Mouse (Mus musculus): ENCODE data around the gene Tmod1. TPM values are rescaled to one million over a fixed set of nuclear protein-coding genes. Genes with fewer than 3 reads are reported as not detected.

The Tmod1 gene
- polyA plus RNA-seq, 1 experiment from 2014 or later, result 4.7 TPM

GRCm38 (mm10) chr4:46116544-46117175, 77.9 kb downstream of the Tmod1 start:
- H3K27ac ChIP-seq (ENCODE audit: low read depth, low read length), result no peak overlapping the region
- no peak overlapping the region for H3K4me2 ChIP-seq (replicated peaks; ENCODE audit: low read depth)
- 84% methylated on average over 10 of the region's 10 CpGs for WGBS
- H3K4me3 ChIP-seq (ENCODE audit: low read depth, low read length), result no peak overlapping the region
- no peak for TF ChIP-seq CTCF (IDR thresholded peaks at IDR 0.05; ENCODE audit: low read depth)
- H3K4me1 ChIP-seq (replicated peaks; ENCODE audit: control insufficient read depth, insufficient read depth, low read length), result no peaks in the 10 kb centered on the region
- ATAC-seq, result no peak
- H3K9ac ChIP-seq (ENCODE audit: low read depth, low read length), result no peak overlapping the region
- H3K27me3 ChIP-seq (replicated peaks; ENCODE audit: control insufficient read depth, insufficient read depth, low read length), result no peaks in the 10 kb centered on the region
- H3K9me3 ChIP-seq (ENCODE audit: control insufficient read depth), result no peaks in the 10 kb centered on the region
- peaks cover 67% of the 10 kb centered on the region for H3K36me3 ChIP-seq (ENCODE audit: control insufficient read depth, insufficient read depth)

- H3K36me3 ChIP-seq (ENCODE audit: control insufficient read depth, insufficient read depth), result peaks cover 67% of the 10 kb centered on the region
- H3K4me1 ChIP-seq (replicated peaks; ENCODE audit: control insufficient read depth, insufficient read depth, low read length), result no peaks in the 10 kb centered on the region
- H3K9me3 ChIP-seq (ENCODE audit: control insufficient read depth), result no peaks in the 10 kb centered on the region
- WGBS, result 92% methylated on average over 4 of the region's 4 CpGs
- no peak for ATAC-seq
- no peak overlapping the region for H3K4me3 ChIP-seq (ENCODE audit: low read depth, low read length)
- no peak overlapping the region for H3K27ac ChIP-seq (ENCODE audit: low read depth, low read length)
- H3K27me3 ChIP-seq (replicated peaks; ENCODE audit: control insufficient read depth, insufficient read depth, low read length), result no peaks in the 10 kb centered on the region
- TF ChIP-seq CTCF (IDR thresholded peaks at IDR 0.05; ENCODE audit: low read depth), result no peak
- H3K9ac ChIP-seq (ENCODE audit: low read depth, low read length), result no peak overlapping the region
- H3K4me2 ChIP-seq (replicated peaks; ENCODE audit: low read depth), result no peak overlapping the region
Measured at GRCm38 (mm10) chr4:46117536-46117935, 78.8 kb downstream of the Tmod1 start.

DNA sequence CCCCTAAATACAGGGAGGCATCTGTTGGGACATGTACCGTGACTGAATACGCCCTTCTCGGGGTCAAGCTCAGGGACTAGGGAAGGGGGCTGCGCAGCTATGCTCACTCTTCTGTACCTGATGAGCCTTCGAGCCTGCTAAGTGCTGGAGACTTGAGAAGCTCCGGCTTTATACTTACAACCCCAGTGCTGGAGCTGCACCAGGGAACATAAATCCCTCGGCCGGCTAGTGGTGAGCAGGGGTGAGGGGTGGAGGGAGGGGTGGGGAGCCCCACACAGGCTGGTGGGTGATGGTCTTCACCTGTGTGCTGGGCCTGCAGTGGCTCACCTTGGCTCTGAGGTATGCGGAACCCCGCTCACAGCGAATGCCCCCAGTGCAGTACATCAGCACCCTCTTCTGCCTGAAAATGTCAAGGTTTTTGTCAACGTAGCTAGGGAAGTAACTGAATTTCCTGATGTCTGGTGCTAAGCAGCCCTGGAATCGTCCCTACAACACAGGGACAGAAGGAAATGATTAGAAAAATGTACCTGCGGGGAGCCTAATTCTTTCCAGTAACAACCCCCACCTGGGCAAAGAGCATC, 80.9 kb downstream of the Tmod1 start:
- H3K9ac ChIP-seq (ENCODE audit: low read depth, low read length), result no peak overlapping the region
- H3K9me3 ChIP-seq (ENCODE audit: control insufficient read depth), result no peaks in the 10 kb centered on the region
- WGBS, result 94% methylated on average over 14 of the region's 14 CpGs
- peak; percentile 5; the same call in 1 of the 2 replicates for TF ChIP-seq CTCF (IDR thresholded peaks at IDR 0.05; ENCODE audit: low read depth)
- no peak overlapping the region for H3K4me3 ChIP-seq (ENCODE audit: low read depth, low read length)
- no peak overlapping the region for H3K27ac ChIP-seq (ENCODE audit: low read depth, low read length)
- no peak for ATAC-seq
- no peaks in the 10 kb centered on the region for H3K27me3 ChIP-seq (replicated peaks; ENCODE audit: control insufficient read depth, insufficient read depth, low read length)
- H3K4me2 ChIP-seq (replicated peaks; ENCODE audit: low read depth), result no peak overlapping the region
- H3K4me1 ChIP-seq (replicated peaks; ENCODE audit: control insufficient read depth, insufficient read depth, low read length), result no peaks in the 10 kb centered on the region
- H3K36me3 ChIP-seq (ENCODE audit: control insufficient read depth, insufficient read depth), result peaks cover 70% of the 10 kb centered on the region

- no peak for ATAC-seq
- no peaks in the 10 kb centered on the region for H3K27me3 ChIP-seq (replicated peaks; ENCODE audit: control insufficient read depth, insufficient read depth, low read length)
- H3K4me1 ChIP-seq (replicated peaks; ENCODE audit: control insufficient read depth, insufficient read depth, low read length), result no peaks in the 10 kb centered on the region
- H3K9ac ChIP-seq (ENCODE audit: low read depth, low read length), result no peak overlapping the region
- no peak overlapping the region for H3K4me2 ChIP-seq (replicated peaks; ENCODE audit: low read depth)
- no peak overlapping the region for H3K4me3 ChIP-seq (ENCODE audit: low read depth, low read length)
- H3K36me3 ChIP-seq (ENCODE audit: control insufficient read depth, insufficient read depth), result peaks cover 80% of the 10 kb centered on the region
- no peak overlapping the region for H3K27ac ChIP-seq (ENCODE audit: low read depth, low read length)
- TF ChIP-seq CTCF (IDR thresholded peaks at IDR 0.05; ENCODE audit: low read depth), result no peak
- no peaks in the 10 kb centered on the region for H3K9me3 ChIP-seq (ENCODE audit: control insufficient read depth)
- 88% methylated on average over 3 of the region's 3 CpGs for WGBS
Measured at GRCm38 (mm10) chr4:46120767-46121166, 82.0 kb downstream of the Tmod1 start.

GRCm38 (mm10) chr4:46123358-46123757, 84.6 kb downstream of the Tmod1 start:
- Histone ChIP-seq H3K36me3 (ENCODE audit: control insufficient read depth, insufficient read depth) (peaks cover 71% of the 10 kb centered on the region), H3K9ac (ENCODE audit: low read depth, low read length) (no peak overlapping the region), H3K4me1 (replicated peaks; ENCODE audit: control insufficient read depth, insufficient read depth, low read length) (no peaks in the 10 kb centered on the region), H3K27ac (ENCODE audit: low read depth, low read length) (no peak overlapping the region), H3K4me2 (replicated peaks; ENCODE audit: low read depth) (no peak overlapping the region), H3K4me3 (ENCODE audit: low read depth, low read length) (no peak overlapping the region), H3K9me3 (ENCODE audit: control insufficient read depth) (no peaks in the 10 kb centered on the region), H3K27me3 (replicated peaks; ENCODE audit: control insufficient read depth, insufficient read depth, low read length) (no peaks in the 10 kb centered on the region)
- ATAC-seq, result no peak
- 78% methylated on average over 6 of the region's 6 CpGs for WGBS
- no peak for TF ChIP-seq CTCF (IDR thresholded peaks at IDR 0.05; ENCODE audit: low read depth)

GRCm38 (mm10) chr4:46126541-46126940, 87.8 kb downstream of the Tmod1 start:
- WGBS, result 46% methylated on average over 2 of the region's 2 CpGs
- Histone ChIP-seq H3K36me3 (ENCODE audit: control insufficient read depth, insufficient read depth) (peaks cover 73% of the 10 kb centered on the region), H3K9me3 (ENCODE audit: control insufficient read depth) (no peaks in the 10 kb centered on the region), H3K4me2 (replicated peaks; ENCODE audit: low read depth) (no peak overlapping the region), H3K4me1 (replicated peaks; ENCODE audit: control insufficient read depth, insufficient read depth, low read length) (no peaks in the 10 kb centered on the region), H3K9ac (ENCODE audit: low read depth, low read length) (no peak overlapping the region), H3K27ac (ENCODE audit: low read depth, low read length) (no peak overlapping the region), H3K27me3 (replicated peaks; ENCODE audit: control insufficient read depth, insufficient read depth, low read length) (no peaks in the 10 kb centered on the region), H3K4me3 (ENCODE audit: low read depth, low read length) (no peak overlapping the region)
- TF ChIP-seq CTCF (IDR thresholded peaks at IDR 0.05; ENCODE audit: low read depth), result peak; percentile 95
- ATAC-seq, result no peak
